Mouse (Mus musculus) megakaryocyte-erythroid progenitor cell, adult 5-6 weeks (primary cell): ENCODE results near the gene Fsip1. TPM values are rescaled to one million over a fixed set of nuclear protein-coding genes. Genes with fewer than 3 reads are reported as not detected.

Experiments
- ATAC-seq: replicated peaks from 2 replicates; pipeline ENCODE4 v1.8.0; 2016; ENCODE audit warnings: mild to moderate bottlenecking, inconsistent platforms; ENCODE audit not compliant: severe bottlenecking, poor library complexity, low FRiP score, low TSS enrichment
- total RNA-seq, 2 experiments: library from RNA; stranded (forward) in 1 of 2; stranded (reverse) in 1 of 2; fragments of 200-1000, 215-1000 nt in 1 of 2; fragments of >200 nt in 1 of 2; fragmentation: Nextera tagmentation in 1 of 2; gene quantifications; 2 replicates each; pipeline ENCODE4 v1.2.3; 2014 to 2017

Fsip1 gene
- total RNA-seq, 2 experiments from 2014 or later: 0.76 TPM; not detected in 1

DNA sequence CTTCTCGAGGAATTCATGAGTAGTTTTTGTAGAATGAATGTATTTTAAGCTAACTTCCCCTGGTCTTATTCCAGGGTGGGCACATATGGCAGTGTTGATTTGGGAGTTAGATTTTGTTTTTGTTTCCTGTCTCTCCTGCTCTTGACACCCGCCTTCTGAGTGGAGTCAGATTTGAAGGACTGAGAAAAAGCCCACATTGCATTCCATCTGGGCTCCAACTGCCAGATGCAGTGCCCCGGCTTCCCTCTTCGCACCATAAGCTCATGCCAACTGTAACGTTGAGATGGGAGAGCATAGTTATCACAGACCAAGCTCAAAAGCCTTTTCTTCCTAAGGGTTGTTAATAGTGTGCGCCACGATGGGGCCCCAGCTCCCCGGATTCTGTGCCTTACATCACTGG, 5.9 kb upstream of the Fsip1 start:
- ATAC-seq: no peak

GRCm38 (mm10) chr2:118259746-118260145, 3.0 kb upstream of the Fsip1 start:
- no peak for ATAC-seq

DNA sequence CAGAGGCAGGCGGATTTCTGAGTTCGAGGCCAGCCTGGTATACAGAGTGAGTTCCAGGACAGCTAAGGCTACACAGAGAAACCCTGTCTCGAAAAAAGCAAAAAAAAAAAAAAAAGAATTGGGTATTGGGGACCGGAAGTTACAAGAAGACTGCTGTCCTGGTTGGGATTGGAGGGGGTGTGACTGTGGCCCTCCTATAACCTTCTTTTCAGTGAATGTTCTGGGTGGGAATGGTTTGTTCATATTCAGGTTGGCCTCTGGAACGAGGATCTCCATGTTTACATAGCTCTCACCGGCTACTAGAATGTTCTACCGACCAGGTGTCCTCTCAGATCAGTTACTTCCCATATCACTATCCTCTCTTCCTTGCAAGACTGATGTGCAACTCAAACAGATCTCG, 328 bp upstream of the Fsip1 start:
- ATAC-seq: no peak

DNA sequence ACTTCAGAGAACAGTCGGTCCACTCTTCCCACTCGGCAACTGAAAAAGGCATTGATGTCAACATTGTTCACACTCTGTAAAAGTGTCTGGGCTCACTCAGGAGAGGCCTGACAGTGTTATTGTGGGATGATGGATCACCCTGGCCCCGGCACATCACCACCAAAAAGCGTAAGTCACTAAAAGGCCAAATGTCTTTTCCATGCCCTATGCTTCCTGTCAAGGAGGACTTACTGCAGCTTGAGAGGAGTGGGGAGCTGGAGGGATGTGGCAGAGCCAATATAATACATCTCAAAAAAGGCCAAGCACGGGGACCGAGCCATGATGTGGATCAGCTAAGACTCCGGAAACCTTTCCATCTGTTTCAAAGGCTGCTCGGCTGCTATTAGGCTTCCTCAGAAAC, 2.2 kb downstream of the Fsip1 start:
- ATAC-seq: no peak

GRCm38 (mm10) chr2:118248966-118249365, 7.8 kb downstream of the Fsip1 start:
- no peak for ATAC-seq

- ATAC-seq: no peak
Measured at GRCm38 (mm10) chr2:118248016-118248415, 8.8 kb downstream of the Fsip1 start.

GRCm38 (mm10) chr2:118245914-118246313, 10.9 kb downstream of the Fsip1 start:
- peak; percentile 95 for ATAC-seq

DNA sequence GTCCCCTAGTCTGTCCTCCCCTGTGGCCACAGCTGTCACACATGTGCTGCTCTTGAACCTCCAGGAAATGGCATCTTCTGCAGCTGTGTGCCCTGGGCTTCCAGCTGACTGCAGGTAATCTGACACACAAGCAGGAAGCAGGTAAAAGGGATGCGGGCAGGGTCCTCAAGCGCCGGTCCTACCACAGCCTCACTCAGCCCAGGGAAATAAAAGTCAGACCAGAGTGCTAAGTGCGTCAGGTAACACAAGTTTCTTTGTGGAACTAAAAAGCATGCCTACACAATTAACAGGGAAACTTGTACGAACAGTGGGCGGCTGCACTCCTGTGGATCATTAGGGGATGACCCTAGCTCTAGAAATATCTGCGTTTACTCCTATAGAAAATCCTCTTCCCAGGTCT, 20.6 kb downstream of the Fsip1 start:
- no peak for ATAC-seq

- ATAC-seq: no peak
Measured at GRCm38 (mm10) chr2:118235614-118236013, 21.2 kb downstream of the Fsip1 start.

GRCm38 (mm10) chr2:118230544-118230943, 26.2 kb downstream of the Fsip1 start:
- no peak for ATAC-seq

GRCm38 (mm10) chr2:118228486-118229079, 28.2 kb downstream of the Fsip1 start:
- no peak for ATAC-seq

DNA sequence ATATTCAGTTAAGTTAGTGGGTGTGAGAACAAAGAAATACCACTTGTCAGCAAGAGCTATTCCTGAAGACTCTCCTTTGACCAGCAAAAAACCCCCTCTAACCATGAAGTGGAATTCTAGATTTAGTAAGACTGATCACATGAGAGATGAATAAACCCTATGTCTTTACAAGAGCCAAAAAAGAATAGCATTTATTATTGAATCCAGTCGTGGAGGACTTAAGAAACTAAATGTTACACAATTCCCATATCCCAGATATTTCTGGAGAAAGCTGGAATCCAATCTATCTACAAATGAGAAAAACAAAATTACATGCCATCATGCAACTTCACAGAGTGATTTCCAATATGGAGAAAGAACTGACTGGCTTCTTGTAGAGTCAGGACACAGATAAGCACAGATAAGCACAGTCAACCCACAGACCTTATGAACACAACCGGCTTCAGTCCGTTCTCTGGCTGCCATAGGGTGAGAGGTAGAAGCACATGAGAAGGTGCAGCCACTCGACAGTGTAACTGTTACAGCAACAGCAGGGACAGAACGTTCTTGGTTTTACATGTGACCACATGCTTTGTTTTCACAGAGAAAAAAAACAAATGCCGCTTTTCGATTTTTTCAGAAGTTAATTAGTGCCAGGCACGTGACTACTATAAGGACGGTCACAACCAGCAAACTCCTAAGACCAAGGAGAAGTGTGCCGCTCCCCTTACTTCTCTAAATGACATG, 31.3 kb downstream of the Fsip1 start:
- ATAC-seq: no peak

DNA sequence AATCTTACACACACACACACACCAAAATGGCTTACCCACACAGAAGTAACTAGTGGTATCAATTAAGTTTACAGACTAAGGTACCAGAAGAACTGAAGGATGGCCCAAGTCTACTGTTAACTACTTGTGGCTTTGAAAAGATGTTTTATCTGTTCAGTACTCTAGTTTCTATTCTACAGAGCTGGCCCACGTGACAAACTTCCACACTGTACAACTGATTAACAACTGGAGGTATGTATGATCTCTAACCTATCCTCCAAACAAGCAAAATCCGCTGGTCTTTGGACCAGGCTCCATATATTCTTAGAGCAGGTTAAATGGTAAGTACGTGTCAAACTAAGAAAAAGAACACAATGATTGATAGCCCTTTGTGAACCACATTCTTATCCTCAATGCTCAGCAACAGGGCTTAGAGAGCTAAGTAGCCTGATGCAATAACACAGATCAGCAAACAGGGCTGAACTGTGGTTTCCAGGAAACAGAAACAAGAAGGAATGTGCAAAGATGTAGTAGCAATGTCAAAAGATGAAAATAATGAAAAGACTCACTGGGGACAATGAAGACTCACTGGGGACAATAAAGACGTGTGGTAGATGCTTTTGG, 38.7 kb downstream of the Fsip1 start:
- ATAC-seq: no peak

GRCm38 (mm10) chr2:118209712-118210111, 47.1 kb downstream of the Fsip1 start:
- no peak for ATAC-seq

GRCm38 (mm10) chr2:118208651-118209050, 48.1 kb downstream of the Fsip1 start:
- ATAC-seq: no peak

GRCm38 (mm10) chr2:118205991-118206585, 50.7 kb downstream of the Fsip1 start:
- no peak for ATAC-seq

DNA sequence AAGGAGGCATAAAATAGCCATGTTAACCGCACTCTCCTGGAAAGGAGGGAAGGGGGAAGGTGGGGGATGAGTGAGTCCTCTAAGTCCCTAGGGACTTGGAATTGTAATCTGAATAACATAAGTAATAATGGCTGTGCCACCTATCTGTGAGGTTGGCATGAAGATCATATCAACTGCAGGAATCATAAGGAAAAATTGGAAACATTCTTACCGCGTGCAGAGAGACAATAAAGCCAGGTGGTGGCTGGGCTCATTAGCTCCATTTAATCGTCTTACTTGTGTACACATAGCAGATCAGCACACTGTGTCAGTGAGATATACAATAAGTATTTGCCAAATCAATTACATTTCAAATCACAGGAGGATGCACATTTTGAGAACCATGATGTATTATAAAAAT, 52.1 kb downstream of the Fsip1 start:
- no peak for ATAC-seq

GRCm38 (mm10) chr2:118203739-118204461, 52.9 kb downstream of the Fsip1 start:
- no peak for ATAC-seq

GRCm38 (mm10) chr2:118202934-118203333, 53.8 kb downstream of the Fsip1 start:
- ATAC-seq: no peak

GRCm38 (mm10) chr2:118201983-118202382, 54.8 kb downstream of the Fsip1 start:
- no peak for ATAC-seq
